Mouse (Mus musculus): ENCODE measurements at regions not wholly inside any gene's neighbourhood (a gene's known extent, or its start where the extent isn't known, plus 50 kb on each side); places are given as distances from the start of the nearest gene placed in this dataset.

DNA sequence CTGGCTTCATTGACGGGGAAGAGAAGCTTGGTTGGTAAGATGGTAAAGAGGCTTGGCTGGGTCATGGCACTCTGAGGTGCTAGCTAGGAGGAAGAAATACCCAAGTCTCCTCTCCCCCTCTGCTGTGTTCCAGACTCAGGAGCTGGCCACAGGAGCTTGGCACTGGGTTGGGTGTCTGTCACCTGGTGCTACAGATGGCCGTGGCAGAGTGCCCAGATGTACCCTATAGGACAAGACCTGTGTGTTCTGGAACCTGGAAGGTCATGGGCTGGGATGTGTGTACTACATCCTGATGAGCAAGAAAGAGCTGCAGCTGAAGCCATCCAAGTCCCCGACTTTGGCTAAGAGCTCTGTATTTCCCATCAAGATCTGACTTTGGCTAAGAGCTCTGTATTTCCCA lies 72.4 kb downstream of the Nupl2 start:
- no peak for DNase-seq

DNA sequence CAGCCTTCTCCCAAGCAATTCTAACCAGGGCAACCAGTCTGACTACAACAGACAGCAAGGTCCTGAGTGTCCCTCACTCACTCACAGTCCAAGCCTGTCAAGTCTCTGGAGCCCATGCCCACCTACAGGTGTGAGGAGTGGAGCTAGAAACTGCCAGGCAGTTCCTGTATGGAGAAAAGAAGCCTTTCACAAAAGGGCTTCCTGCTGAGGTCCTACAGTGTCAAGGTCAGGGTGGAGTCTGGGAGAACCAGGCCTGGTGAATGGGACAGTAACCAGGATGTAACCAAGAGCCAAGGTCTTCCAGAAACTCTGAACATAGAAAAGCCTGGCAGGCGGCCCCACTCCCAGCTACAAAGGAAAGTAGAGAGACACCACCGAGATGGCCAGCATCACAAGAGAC lies 74.2 kb downstream of the Nupl2 start:
- no peak for DNase-seq

DNA sequence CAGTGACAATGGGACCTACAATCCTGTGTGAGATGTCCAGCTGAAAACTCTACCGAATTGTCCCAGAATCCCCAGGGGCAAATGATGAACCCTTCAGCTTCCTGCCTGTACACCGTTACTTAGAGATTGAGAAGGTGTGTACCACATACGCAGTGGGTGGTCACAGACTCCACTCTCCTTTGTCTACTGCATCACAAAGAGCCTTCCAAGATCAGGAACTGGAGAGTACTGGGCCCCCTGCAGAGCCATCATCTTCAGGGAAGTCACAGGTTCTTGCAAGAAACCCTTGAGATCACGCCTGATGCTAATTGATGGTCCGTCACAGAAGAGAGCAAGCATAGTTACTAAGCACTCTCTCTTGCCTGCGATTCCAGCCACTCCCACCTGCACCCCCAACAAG lies 79.4 kb downstream of the Nupl2 start:
- DNase-seq: no peak

DNA sequence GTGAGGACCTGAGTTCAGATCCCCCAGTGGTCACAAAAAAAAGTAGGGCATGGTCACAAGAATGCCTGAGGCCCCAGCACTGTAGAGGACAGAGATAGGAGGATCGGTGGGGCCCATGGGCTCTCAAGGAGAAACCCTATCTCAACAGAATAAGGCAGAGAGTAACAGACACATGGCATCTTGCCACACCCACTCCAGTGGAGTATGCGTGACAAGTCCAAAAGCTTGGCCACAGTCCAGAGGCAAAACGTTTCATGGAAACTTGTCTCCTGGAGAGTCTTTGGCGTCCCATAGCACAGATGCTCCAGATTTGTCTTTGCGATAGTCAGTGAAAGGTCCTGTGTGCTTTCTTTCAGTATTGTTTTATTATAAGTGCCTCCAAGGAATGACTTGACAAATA lies 90.7 kb downstream of the Nupl2 start:
- DNase-seq: no peak

DNA sequence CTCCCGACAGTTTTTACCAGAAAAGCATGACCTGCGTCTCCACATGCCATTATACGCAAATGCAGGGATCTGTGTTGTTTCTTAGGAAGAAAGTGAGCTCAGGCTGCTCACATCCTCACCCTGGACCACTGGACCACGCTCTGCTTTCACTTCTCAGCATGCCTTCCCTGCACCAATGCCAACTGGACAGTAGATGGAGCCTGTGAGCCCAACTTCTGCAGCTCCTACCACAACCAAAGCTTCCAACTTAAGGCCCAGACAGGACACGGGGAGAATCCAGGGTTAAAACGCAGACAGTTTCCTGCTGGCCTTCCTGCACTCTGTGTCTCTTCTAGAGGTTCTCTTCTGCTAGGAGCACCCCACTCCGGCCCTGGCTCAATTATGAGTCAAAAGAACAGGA lies 90.3 kb downstream of the Kcnh2 start:
- peak; percentile 55 for DNase-seq

DNA sequence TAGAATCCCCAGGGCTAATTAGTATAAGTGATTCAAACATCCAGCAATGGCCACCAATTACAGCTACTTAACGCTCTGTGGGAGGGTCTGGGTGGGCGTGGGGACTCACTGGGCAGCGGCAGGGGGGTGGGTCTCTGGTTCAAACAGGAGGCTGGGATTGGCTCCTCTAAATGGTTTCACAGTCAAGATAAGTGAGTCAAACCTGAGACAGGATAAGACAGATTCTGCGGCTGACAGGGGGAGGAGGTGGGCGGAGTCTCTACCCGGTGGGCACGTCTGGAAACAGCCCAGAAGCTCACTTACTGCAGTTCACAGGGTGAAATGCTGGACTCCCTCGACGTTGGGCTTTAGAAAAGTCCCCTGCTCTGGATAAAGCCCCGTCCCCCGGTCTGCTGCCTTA lies 89.3 kb downstream of the Kcnh2 start:
- no peak for DNase-seq

DNA sequence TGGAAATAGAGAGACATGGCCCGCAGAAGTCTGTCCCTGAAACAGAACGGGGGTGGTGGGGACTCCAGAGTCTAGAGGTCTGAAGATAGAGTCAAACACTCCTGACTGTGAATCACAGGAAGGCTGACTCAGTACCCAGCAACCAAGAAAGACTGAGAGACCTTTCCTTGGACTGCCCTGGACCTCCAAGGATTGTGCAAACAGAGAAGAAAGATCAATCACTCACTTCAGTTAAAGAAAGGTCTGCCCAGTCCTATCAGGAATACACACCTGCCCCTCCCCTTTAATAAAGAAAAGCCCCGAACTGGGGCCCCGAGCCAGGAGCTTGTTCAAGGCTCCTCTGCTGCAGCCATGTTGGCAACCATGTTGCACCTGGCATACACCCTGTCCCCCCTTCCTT lies 87.3 kb downstream of the Kcnh2 start:
- DNase-seq: no peak

DNA sequence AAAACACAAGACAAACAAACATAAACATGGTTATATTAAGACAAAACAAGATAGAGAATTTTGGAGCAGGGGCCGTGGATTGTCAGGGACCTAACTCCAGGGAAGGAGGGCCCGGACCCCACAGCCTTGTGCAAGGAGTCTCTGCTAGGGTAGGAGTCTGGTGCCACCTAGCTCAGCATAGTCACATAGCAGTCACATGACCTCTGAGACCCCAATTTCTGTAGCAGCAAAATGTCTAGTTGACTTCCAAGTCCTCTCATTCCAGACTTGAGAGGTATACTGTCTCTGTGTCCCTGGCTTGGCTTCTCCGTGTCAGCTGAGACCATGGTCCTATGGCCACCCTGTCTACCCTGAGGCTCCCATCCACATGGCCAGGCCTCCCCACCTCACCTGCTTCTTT lies 86.0 kb downstream of the Kcnh2 start:
- DNase-seq: no peak

DNA sequence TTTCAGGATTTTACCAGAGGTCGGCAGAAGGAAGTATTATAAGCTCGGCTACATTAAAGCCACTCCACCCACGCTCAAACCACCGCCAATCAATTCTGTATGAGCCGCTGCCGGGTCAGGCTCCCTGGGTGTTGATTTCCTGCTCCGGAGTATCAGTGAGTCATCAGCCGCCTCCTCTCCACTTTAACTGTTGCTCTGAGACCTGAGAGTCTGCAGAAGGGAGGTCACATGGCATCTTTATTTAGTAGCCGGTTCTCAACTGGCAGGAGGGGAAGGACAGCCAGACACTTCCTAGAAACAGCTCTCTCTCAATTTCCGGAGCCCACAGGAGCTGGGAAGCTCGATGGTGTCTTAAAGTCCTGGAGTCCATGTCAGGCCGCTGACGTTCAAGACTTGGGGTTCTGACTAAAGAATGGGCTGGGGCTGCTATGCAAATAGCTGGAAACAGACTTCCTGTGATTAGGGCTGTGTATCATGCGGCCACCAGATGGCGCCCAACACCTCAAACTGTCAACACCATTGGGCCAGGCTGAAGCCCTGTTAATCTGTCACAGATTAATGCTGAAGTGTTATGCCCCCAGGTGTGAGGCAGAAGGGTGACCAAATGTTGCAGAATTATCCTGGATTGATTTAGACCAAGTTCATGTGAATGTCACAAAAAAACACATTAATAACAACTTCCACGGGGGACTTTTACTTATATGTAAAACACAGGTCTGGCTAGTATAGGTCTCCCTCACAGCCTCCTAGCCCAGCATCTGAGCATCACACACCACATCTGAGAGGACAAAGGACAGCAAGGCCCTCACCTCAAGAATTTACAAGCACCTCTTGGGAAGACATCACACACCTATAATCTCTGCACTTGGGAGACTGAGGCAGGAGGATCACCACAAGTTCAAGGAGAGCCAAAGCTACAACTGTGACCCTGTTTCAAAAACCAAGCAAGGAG lies 84.8 kb downstream of the Kcnh2 start:
- DNase-seq: peak; percentile 80
